Mouse (Mus musculus) liver, postnatal 0 days (tissue): ENCODE data around the gene Mical3.

Experiments
- CTCF ChIP-seq: sonication (generic); IDR thresholded peaks from 2 replicates; pipeline ENCODE4 v1.5.1; 2016; ENCODE audit warnings: antibody characterized with exemption, low read depth
- EP300 ChIP-seq: IDR thresholded peaks from 2 replicates; pipeline ENCODE4 v1.6.1; 2016; ENCODE audit warnings: antibody characterized with exemption, low read depth, mild to moderate bottlenecking

DNA sequence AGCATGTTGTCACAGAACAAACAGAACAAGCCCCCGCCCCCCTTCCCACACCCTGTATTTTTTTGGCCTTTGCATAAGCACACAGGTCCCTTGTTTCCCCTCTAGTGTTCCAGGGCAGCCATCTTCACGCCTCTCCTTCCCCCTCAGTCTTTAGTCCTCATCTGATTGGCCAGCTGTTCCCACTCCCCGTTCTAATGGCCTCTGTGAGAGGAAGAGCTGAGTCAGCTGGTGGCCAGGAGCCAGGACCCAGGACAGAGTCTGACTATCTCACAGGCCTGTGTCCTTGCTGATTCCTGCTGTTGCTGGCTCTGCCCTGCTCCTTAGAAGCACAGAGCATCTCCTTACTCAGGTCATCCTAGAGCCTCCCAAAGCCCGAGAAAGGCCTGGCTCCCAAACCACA is 13.3 kb upstream of the Mical3 start:
- TF ChIP-seq EP300 (no peak), CTCF (no peak)
